Mouse (Mus musculus) forebrain, embryonic 14.5 days (tissue): Measurements from ENCODE around the gene Rergl. TPM values are rescaled to one million over a fixed set of nuclear protein-coding genes. Genes with fewer than 3 reads are reported as not detected.
A peak's percentile ranks its signal among the peaks of the same experiment; 100 is the strongest.

ENCODE experiments used
- ATAC-seq: fragments of 200-750 bp; cut with Nextera tagmentation; 2 replicates; pipeline ENCODE4 v1.8.0; 2017; ENCODE audit warnings: mild to moderate bottlenecking, moderate library complexity
- DNase-seq: peaks from one replicate; pipeline ENCODE4 v3.0.0-alpha.2; 2015; ENCODE audit warnings: low spot score
- H3K27ac ChIP-seq: fragments of 300-500 bp; sonication (generic); 2 replicates; pipeline ENCODE4 v1.5.1; 2014; ENCODE audit warnings: low read depth, mild to moderate bottlenecking, control low read depth, low read length, moderate library complexity
- H3K27me3 ChIP-seq: fragments of 300-500 bp; sonication (generic); replicated peaks from 2 replicates; pipeline ENCODE4 v1.6.1; 2014; ENCODE audit warnings: low read length, control low read depth, mixed read lengths; ENCODE audit not compliant: control insufficient read depth, insufficient read depth
- H3K36me3 ChIP-seq: fragments of 300-500 bp; sonication (generic); 2 replicates; pipeline ENCODE4 v1.6.1; 2014; ENCODE audit warnings: low read length, control low read depth; ENCODE audit not compliant: control insufficient read depth, insufficient read depth
- H3K4me1 ChIP-seq: fragments of 300-500 bp; sonication (generic); 2 replicates; pipeline ENCODE4 v1.6.1; 2014; ENCODE audit warnings: antibody characterized with exemption, low read length, control low read depth; ENCODE audit not compliant: control insufficient read depth, insufficient read depth
- H3K4me2 ChIP-seq: fragments of 300-500 bp; sonication (generic); 2 replicates; pipeline ENCODE4 v1.6.1; 2014; ENCODE audit warnings: mild to moderate bottlenecking, control low read depth, low read length
- H3K4me3 ChIP-seq: fragments of 300-500 bp; sonication (generic); 2 replicates; pipeline ENCODE4 v1.5.1; 2014; ENCODE audit warnings: low read depth, low read length, control low read depth
- H3K9ac ChIP-seq: fragments of 300-500 bp; sonication (generic); 2 replicates; pipeline ENCODE4 v1.6.1; 2014; ENCODE audit warnings: mild to moderate bottlenecking, low read length, control low read depth, moderate library complexity
- H3K9me3 ChIP-seq: fragments of 300-500 bp; sonication (generic); replicated peaks from 2 replicates; pipeline ENCODE4 v1.6.1; 2016; ENCODE audit warnings: low read length, control low read depth, mixed read lengths; ENCODE audit not compliant: control insufficient read depth
- WGBS: fragments of 180-500 bp; shearing (Covaris S2); extraction: QIAGEN DNeasy Blood & Tissue Kit; methylation state at CpG from one replicate; pipeline ENCODE4 v1.1.7; 2014; 5-methylcytosine and 5-hydroxymethylcytosine counted together
- polyA plus RNA-seq: library from polyadenylated mRNA; unstranded; fragments of >200 nt; fragmentation: Nextera tagmentation; extraction: Ambion mirVana; gene quantifications from 2 replicates; pipeline ENCODE4 v1.2.1, GENCODE M21; 2014

Rergl gene
- polyA plus RNA-seq, 1 experiment from 2014 or later = not detected

DNA sequence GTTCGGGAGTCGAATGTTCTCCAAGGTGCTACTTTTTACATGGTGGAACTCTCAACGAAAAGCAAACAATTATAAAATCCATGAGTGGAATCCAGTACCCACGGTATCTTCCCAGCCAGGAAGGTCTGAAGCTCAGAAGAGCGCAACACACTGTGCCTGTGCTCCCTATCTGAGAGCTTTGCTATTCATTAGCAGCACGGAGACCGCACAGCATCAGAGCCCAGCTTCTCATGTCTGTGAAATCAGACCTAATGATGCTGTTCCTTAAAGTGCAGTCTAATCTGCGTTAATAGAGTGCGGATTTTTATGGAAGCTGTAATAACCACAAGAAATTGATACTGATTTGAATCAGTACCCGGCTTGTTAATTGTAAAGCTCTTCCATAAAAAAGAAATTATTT, 41.3 kb downstream of the Rergl start:
- no peak for ATAC-seq

DNA sequence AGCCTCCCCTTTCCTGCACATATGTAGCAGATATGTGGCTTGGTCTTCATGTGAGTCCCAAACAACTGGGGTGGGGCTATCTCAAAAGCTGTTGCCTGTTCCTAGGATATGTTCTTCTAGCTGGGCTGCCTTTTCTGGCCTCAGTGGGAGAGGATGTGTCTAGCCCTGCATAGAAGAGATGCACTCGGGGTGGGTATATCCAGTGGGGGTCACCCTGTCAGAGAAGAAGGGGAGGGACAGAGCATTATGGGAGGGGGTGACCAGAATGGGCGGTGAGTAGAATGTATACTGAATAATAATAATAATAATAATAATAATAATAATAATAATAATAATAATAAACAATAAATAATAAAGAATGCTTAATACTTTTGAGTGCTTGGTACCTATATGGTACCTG, 57.8 kb downstream of the Rergl start:
- Histone ChIP-seq H3K4me2 (no peak overlapping the region), H3K4me1 (no peaks in the 10 kb centered on the region), H3K36me3 (no peaks in the 10 kb centered on the region), H3K27ac (no peak overlapping the region), H3K27me3 (no peaks in the 10 kb centered on the region), H3K4me3 (no peak overlapping the region), H3K9ac (no peak overlapping the region), H3K9me3 (no peaks in the 10 kb centered on the region)
- 93% methylated on average over 2 of the region's 2 CpGs for WGBS
- DNase-seq (no peak), ATAC-seq (no peak)

More for the DNA sequence above, 41.3 kb downstream of the Rergl start:
- DNase-seq = peak; percentile 13
- no peak overlapping the region for H3K4me2 ChIP-seq
- H3K27me3 ChIP-seq = no peaks in the 10 kb centered on the region
- H3K36me3 ChIP-seq = no peaks in the 10 kb centered on the region
- H3K27ac ChIP-seq = no peak overlapping the region
- WGBS = 77% methylated on average over 10 of the region's 10 CpGs
- H3K9me3 ChIP-seq = no peaks in the 10 kb centered on the region
- no peaks in the 10 kb centered on the region for H3K4me1 ChIP-seq
- no peak overlapping the region for H3K9ac ChIP-seq
- no peak overlapping the region for H3K4me3 ChIP-seq

Other genes with a start within 250 kb of the Rergl start
- 0.10 TPM in 1 of 2 replicates, not detected in the other for gene Pik3c2g, start 85.2 kb upstream of the Rergl start, polyA plus RNA-seq